In the genomic region with DNA sequence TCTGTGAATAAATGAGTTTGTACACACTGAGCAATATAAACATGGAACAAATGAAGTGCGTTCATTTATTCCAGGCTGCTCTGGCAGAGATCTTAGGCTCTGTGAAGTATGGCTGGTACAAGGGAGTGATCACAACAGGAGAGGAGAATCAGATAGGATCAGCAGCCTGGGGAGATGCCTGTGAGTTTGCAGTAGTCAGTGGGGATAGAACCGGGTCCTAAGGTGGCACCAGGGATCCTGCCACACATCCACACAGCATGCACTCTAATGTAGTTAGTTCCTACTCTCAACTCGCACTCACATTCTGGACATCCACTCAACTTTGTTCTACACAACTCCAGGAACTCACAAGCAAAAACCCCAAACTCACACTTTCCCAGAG, we compare ENCODE assay signal across 8 mouse cellular contexts. TPM values are rescaled to one million over a fixed set of nuclear protein-coding genes. Genes with fewer than 3 reads are reported as not detected.
DNase-seq lines count a peak whose midpoint lies in the region; ATAC-seq and TF ChIP-seq lines count a peak whose summit lies in the region.

No protein-coding gene starts in this region.

- H3K27ac ChIP-seq in lung, embryonic 14.5 days (ENCODE audit: low read depth): 0 out of 2 replicates have a peak overlapping the region, but pooled peaks have one; percentile 19
- no peak overlapping the region; the same call in 1 of the 2 replicates for H3K27ac ChIP-seq in embryonic facial prominence, embryonic 14.5 days (replicated peaks; ENCODE audit: low read depth, low read length)
- no peak overlapping the region for H3K27ac ChIP-seq in intestine, embryonic 16.5 days (ENCODE audit: low read length)
- H3K27ac ChIP-seq in neural tube, embryonic 12.5 days: no peak overlapping the region

- H3K9me3 ChIP-seq in lung, embryonic 14.5 days (ENCODE audit: low read depth, low read length): no peaks in the 10 kb centered on the region
- H3K9me3 ChIP-seq in embryonic facial prominence, embryonic 14.5 days (ENCODE audit: control insufficient read depth, low read length): no peaks in the 10 kb centered on the region
- H3K9me3 ChIP-seq in intestine, embryonic 16.5 days (ENCODE audit: control insufficient read depth, low read length): no peaks in the 10 kb centered on the region
- H3K9me3 ChIP-seq in neural tube, embryonic 12.5 days: no peaks in the 10 kb centered on the region

- H3K4me1 ChIP-seq in lung, embryonic 14.5 days (ENCODE audit: insufficient read depth): no peaks in the 10 kb centered on the region
- H3K4me1 ChIP-seq in embryonic facial prominence, embryonic 14.5 days (ENCODE audit: control insufficient read depth, insufficient read depth, low read length): no peaks in the 10 kb centered on the region
- no peaks in the 10 kb centered on the region for H3K4me1 ChIP-seq in intestine, embryonic 16.5 days (ENCODE audit: control insufficient read depth, insufficient read depth, low read length)
- H3K4me1 ChIP-seq in neural tube, embryonic 12.5 days: no peaks in the 10 kb centered on the region

- peak overlapping the region; percentile 59 for H3K4me2 ChIP-seq in lung, embryonic 14.5 days
- H3K4me2 ChIP-seq in embryonic facial prominence, embryonic 14.5 days (ENCODE audit: low read depth, low read length): peak overlapping the region; percentile 58
- peak overlapping the region; percentile 54 for H3K4me2 ChIP-seq in intestine, embryonic 16.5 days (ENCODE audit: low read depth, low read length)
- H3K4me2 ChIP-seq in neural tube, embryonic 12.5 days (replicated peaks): peak overlapping the region; percentile 65

- H3K9ac ChIP-seq in lung, embryonic 14.5 days: 0 out of 2 replicates have a peak overlapping the region, but pooled peaks have one; percentile 0
- H3K9ac ChIP-seq in embryonic facial prominence, embryonic 14.5 days (ENCODE audit: low read depth, low read length): peak overlapping the region; percentile 64
- peak overlapping the region; percentile 51; the same call in 1 of the 2 replicates for H3K9ac ChIP-seq in intestine, embryonic 16.5 days (ENCODE audit: low read depth, low read length)
- peak overlapping the region; percentile 17; the same call in 1 of the 2 replicates for H3K9ac ChIP-seq in neural tube, embryonic 12.5 days

- no peak for DNase-seq in lung, embryonic 14.5 days
- DNase-seq in lung, postnatal 4 days: no peak
- DNase-seq in embryonic facial prominence, embryonic 14.5 days (ENCODE audit: low spot score): no peak
- DNase-seq in cerebellum, postnatal 25 days: no peak
- no peak for DNase-seq in urinary bladder, postnatal 14 days (ENCODE audit: low spot score)
- DNase-seq in layer of hippocampus, postnatal 10 days (ENCODE audit: low spot score in 2 of 2): no peak

- H3K4me3 ChIP-seq in lung, embryonic 14.5 days (ENCODE audit: low read depth, low read length): peak overlapping the region; percentile 47
- H3K4me3 ChIP-seq in embryonic facial prominence, embryonic 14.5 days (ENCODE audit: low read depth, low read length): peak overlapping the region; percentile 53
- peak overlapping the region; percentile 64 for H3K4me3 ChIP-seq in intestine, embryonic 16.5 days (ENCODE audit: low read length)
- peak overlapping the region; percentile 53 for H3K4me3 ChIP-seq in neural tube, embryonic 12.5 days

- peak; percentile 25; the same call in 1 of the 2 replicates for ATAC-seq in lung, embryonic 14.5 days (ENCODE audit: insufficient read depth)
- peak; percentile 13 for ATAC-seq in embryonic facial prominence, embryonic 14.5 days (ENCODE audit: low read depth)
- peak; percentile 14 for ATAC-seq in intestine, embryonic 16.5 days
- ATAC-seq in neural tube, embryonic 12.5 days (ENCODE audit: low FRiP score, low read depth): peak; percentile 42

- 11% methylated on average over 3 of the region's 3 CpGs for WGBS in lung, embryonic 14.5 days
- WGBS in embryonic facial prominence, embryonic 14.5 days: 6% methylated on average over 3 of the region's 3 CpGs
- WGBS in intestine, embryonic 16.5 days: 13% methylated on average over 3 of the region's 3 CpGs
- WGBS in neural tube, embryonic 12.5 days: 10% methylated on average over 3 of the region's 3 CpGs

- H3K27me3 ChIP-seq in lung, embryonic 14.5 days (ENCODE audit: insufficient read depth, low read length): no peaks in the 10 kb centered on the region
- H3K27me3 ChIP-seq in embryonic facial prominence, embryonic 14.5 days (replicated peaks; ENCODE audit: control insufficient read depth, insufficient read depth, low read length): no peaks in the 10 kb centered on the region
- H3K27me3 ChIP-seq in intestine, embryonic 16.5 days (replicated peaks; ENCODE audit: control insufficient read depth, insufficient read depth, low read length): no peaks in the 10 kb centered on the region
- no peaks in the 10 kb centered on the region for H3K27me3 ChIP-seq in neural tube, embryonic 12.5 days (replicated peaks)

- no peak for TF ChIP-seq CTCF in lung, embryonic 14.5 days (IDR thresholded peaks at IDR 0.05; ENCODE audit: low read depth)

- H3K36me3 ChIP-seq in lung, embryonic 14.5 days (ENCODE audit: insufficient read depth): no peaks in the 10 kb centered on the region
- H3K36me3 ChIP-seq in embryonic facial prominence, embryonic 14.5 days (ENCODE audit: control insufficient read depth, insufficient read depth, low read length): no peaks in the 10 kb centered on the region
- no peaks in the 10 kb centered on the region for H3K36me3 ChIP-seq in intestine, embryonic 16.5 days (ENCODE audit: control insufficient read depth, insufficient read depth, low read length)
- no peaks in the 10 kb centered on the region for H3K36me3 ChIP-seq in neural tube, embryonic 12.5 days

RNA-seq across cellular contexts. Expression of a gene that starts 0.6 kb away (rescaled TPM):
- 8.8 and 9.7 TPM in 2 replicates for polyA plus RNA-seq in lung, embryonic 14.5 days (2014; fragmentation: Nextera tagmentation; extraction: Ambion mirVana)
- polyA plus RNA-seq in embryonic facial prominence, embryonic 14.5 days (2014; fragmentation: Nextera tagmentation; extraction: Ambion mirVana): 8.0 and 9.2 TPM in 2 replicates
- 6.7 and 8.7 TPM in 2 replicates for polyA plus RNA-seq in intestine, embryonic 16.5 days (2015; fragmentation: Nextera tagmentation; extraction: Ambion mirVana)
- polyA plus RNA-seq in neural tube, embryonic 12.5 days (2016; fragmentation: Nextera tagmentation; extraction: Ambion mirVana): 4.9 and 6.1 TPM in 2 replicates
- total RNA-seq in layer of hippocampus, postnatal 10 days (2021): 1 to 10 TPM; 6.5 to 7.1 TPM

RNA-seq across cellular contexts. Expression of a gene that starts 59.1 kb away (rescaled TPM):
- 31.8 and 37.8 TPM in 2 replicates for polyA plus RNA-seq in lung, embryonic 14.5 days (2014; fragmentation: Nextera tagmentation; extraction: Ambion mirVana)
- 23.9 and 27.6 TPM in 2 replicates for polyA plus RNA-seq in embryonic facial prominence, embryonic 14.5 days (2014; fragmentation: Nextera tagmentation; extraction: Ambion mirVana)
- polyA plus RNA-seq in intestine, embryonic 16.5 days (2015; fragmentation: Nextera tagmentation; extraction: Ambion mirVana): 12.4 and 12.5 TPM in 2 replicates
- 34.0 and 35.6 TPM in 2 replicates for polyA plus RNA-seq in neural tube, embryonic 12.5 days (2016; fragmentation: Nextera tagmentation; extraction: Ambion mirVana)
- 10 to 100 TPM; 70.7 to 83.2 TPM for total RNA-seq in layer of hippocampus, postnatal 10 days (2021)

Comparison
In these comparisons a context has a peak if more than half of its experiments do, and no peak if none do; other contexts are left out.
1. H3K9ac ChIP-seq: peak in every context shown above with its lines; median percentile 64 in embryonic facial prominence, embryonic 14.5 days; 51 in intestine, embryonic 16.5 days; 17 in neural tube, embryonic 12.5 days; 0 in lung, embryonic 14.5 days.